Mouse (Mus musculus): ENCODE results near the gene Sgpp1.
"Not testable (repeated sequence)": the region's sequence is repeated elsewhere in the genome, so short reads cannot be mapped to it uniquely, and the experiment has no call there.

Sgpp1 gene

GRCm38 (mm10) chr12:75731927-75732443 is 3.5 kb downstream of the Sgpp1 start:
- DNase-seq (ENCODE audit: extremely low spot score), result no peak

GRCm38 (mm10) chr12:75731508-75731907 is 4.0 kb downstream of the Sgpp1 start:
- DNase-seq (ENCODE audit: extremely low spot score), result no peak

- no peak for DNase-seq (ENCODE audit: extremely low spot score)
Measured at GRCm38 (mm10) chr12:75730458-75730857, 5.1 kb downstream of the Sgpp1 start.

GRCm38 (mm10) chr12:75729876-75730275 is 5.7 kb downstream of the Sgpp1 start:
- DNase-seq (ENCODE audit: extremely low spot score), result no peak

GRCm38 (mm10) chr12:75727333-75728125 is 8.0 kb downstream of the Sgpp1 start:
- DNase-seq (ENCODE audit: extremely low spot score), result no peak

GRCm38 (mm10) chr12:75726349-75726861 is 9.1 kb downstream of the Sgpp1 start:
- DNase-seq (ENCODE audit: extremely low spot score), result no peak

- no peak for DNase-seq (ENCODE audit: extremely low spot score)
Measured at GRCm38 (mm10) chr12:75724621-75725324, 10.8 kb downstream of the Sgpp1 start.

- no peak for DNase-seq (ENCODE audit: extremely low spot score)
Measured at GRCm38 (mm10) chr12:75723839-75724463, 11.6 kb downstream of the Sgpp1 start.

- no peak for DNase-seq (ENCODE audit: extremely low spot score)
Measured at GRCm38 (mm10) chr12:75721941-75722340, 13.6 kb downstream of the Sgpp1 start.

- no peak for DNase-seq (ENCODE audit: extremely low spot score)
Measured at GRCm38 (mm10) chr12:75721006-75721405, 14.5 kb downstream of the Sgpp1 start.

GRCm38 (mm10) chr12:75713596-75713995 is 21.9 kb downstream of the Sgpp1 start:
- DNase-seq (ENCODE audit: extremely low spot score), result no peak

- not testable (repeated sequence) for DNase-seq (ENCODE audit: extremely low spot score)
Measured at GRCm38 (mm10) chr12:75712905-75713304, 22.6 kb downstream of the Sgpp1 start.

- DNase-seq (ENCODE audit: extremely low spot score), result no peak
Measured at GRCm38 (mm10) chr12:75710596-75711376, 24.7 kb downstream of the Sgpp1 start.

GRCm38 (mm10) chr12:75709506-75709905 is 26.0 kb downstream of the Sgpp1 start:
- DNase-seq (ENCODE audit: extremely low spot score), result no peak

- DNase-seq (ENCODE audit: extremely low spot score), result no peak
Measured at GRCm38 (mm10) chr12:75706670-75707069, 28.9 kb downstream of the Sgpp1 start.

GRCm38 (mm10) chr12:75702739-75703122 is 32.8 kb downstream of the Sgpp1 start:
- no peak for DNase-seq (ENCODE audit: extremely low spot score)

- no peak for DNase-seq (ENCODE audit: extremely low spot score)
Measured at GRCm38 (mm10) chr12:75702084-75702738, 33.3 kb downstream of the Sgpp1 start.

- peak; percentile 42 for DNase-seq (ENCODE audit: extremely low spot score)
Measured at GRCm38 (mm10) chr12:75701173-75702083, 34.1 kb downstream of the Sgpp1 start.

GRCm38 (mm10) chr12:75698692-75699091 is 36.8 kb downstream of the Sgpp1 start:
- no peak for DNase-seq (ENCODE audit: extremely low spot score)

GRCm38 (mm10) chr12:75695845-75696244 is 39.7 kb downstream of the Sgpp1 start:
- not testable (repeated sequence) for DNase-seq (ENCODE audit: extremely low spot score)

All from embryo, embryonic 9.5 days (tissue).